Mouse (Mus musculus): ENCODE data around the gene Acer1. TPM values are rescaled to one million over a fixed set of nuclear protein-coding genes. Genes with fewer than 3 reads are reported as not detected.

Acer1 gene
- total and polyA plus RNA-seq, 3 experiments = not detected

GRCm38 (mm10) chr17:56935363-56936131 is 46.4 kb downstream of the Acer1 start, which contains the start of gene Mllt1 (continued):
- TF ChIP-seq USF1 (IDR thresholded peaks at IDR 0.05; ENCODE audit: low read depth, low read length) = peak; percentile 10; the same call in 1 of the 2 replicates
- TF ChIP-seq CTCF (conservative IDR thresholded peaks at IDR 0.05 in 1 of 2, IDR thresholded peaks at IDR 0.05 in 1 of 2; ENCODE audit: low read depth in 2 of 2, low read length in 2 of 2) = peak in 1 of 2 experiments; percentile 44; a peak in 2 of 4 replicates
- TF ChIP-seq POLR2A (IDR thresholded peaks at IDR 0.05; ENCODE audit: low read depth, low read length) = peak; percentile 43; the same call in 1 of the 2 replicates
- no peak for TF ChIP-seq POLR2AphosphoS2 (IDR thresholded peaks at IDR 0.05; ENCODE audit: low read depth, low read length)
- TF ChIP-seq ZMIZ1 (IDR thresholded peaks at IDR 0.05; ENCODE audit: low read depth, low read length) = no peak
- no peak for TF ChIP-seq TBP (conservative IDR thresholded peaks at IDR 0.05; ENCODE audit: low read depth, low read length)
- TF ChIP-seq ETS1 (conservative IDR thresholded peaks at IDR 0.05; ENCODE audit: low read depth, low read length) = 0 out of 2 replicates have a peak, but pooled peaks have one; percentile 37
- no peak for TF ChIP-seq ZC3H11A (IDR thresholded peaks at IDR 0.05; ENCODE audit: low read depth, low read length)
- TF ChIP-seq CHD2 (IDR thresholded peaks at IDR 0.05; ENCODE audit: low read length) = peak; percentile 59
- TF ChIP-seq NRF1 (IDR thresholded peaks at IDR 0.05; ENCODE audit: low read depth, low read length) = peak; percentile 82
- no peak for TF ChIP-seq NELFE (IDR thresholded peaks at IDR 0.05; ENCODE audit: low read depth, low read length)
- TF ChIP-seq JUND (conservative IDR thresholded peaks at IDR 0.05; ENCODE audit: low read depth, low read length) = no peak
- TF ChIP-seq PAX5 (IDR thresholded peaks at IDR 0.05; ENCODE audit: low read length) = no peak
- TF ChIP-seq JUN (IDR thresholded peaks at IDR 0.05; ENCODE audit: insufficient read depth, low read depth, low read length) = no peak
- no peak for TF ChIP-seq GABPA (IDR thresholded peaks at IDR 0.05; ENCODE audit: insufficient replicate concordance, low read depth, low read length)
- peak; percentile 54; the same call in 1 of the 2 replicates for TF ChIP-seq E2F4 (IDR thresholded peaks at IDR 0.05; ENCODE audit: insufficient replicate concordance, low read depth, low read length)
- peak; percentile 97 for TF ChIP-seq MYC (IDR thresholded peaks at IDR 0.05; ENCODE audit: low read depth, low read length)
- peak; percentile 75 for TF ChIP-seq HCFC1 (IDR thresholded peaks at IDR 0.05; ENCODE audit: low read depth, low read length)

- Histone ChIP-seq H3K4me2 (ENCODE audit: insufficient read depth, low read depth, poor library complexity, severe bottlenecking) (peak overlapping the region; percentile 74), H3K27ac (ENCODE audit: insufficient read depth, low read depth) (peak overlapping the region; percentile 43; the same call in 1 of the 2 replicates), H3K79me2 (replicated peaks; ENCODE audit: control insufficient read depth, extremely low read depth, insufficient read depth, poor library complexity, severe bottlenecking) (peaks cover 45% of the 10 kb centered on the region), H3K36me3 (replicated peaks in 1 of 2; ENCODE audit: control insufficient read depth in 1 of 2, insufficient read depth in 1 of 2, low read length in 1 of 2) (peaks cover 6 to 39% of the 10 kb centered on the region in 2 experiments), H3K9ac (ENCODE audit: insufficient read depth, low read depth) (peak overlapping the region; percentile 84), H3K9me3 (replicated peaks; ENCODE audit: low read length) (no peaks in the 10 kb centered on the region), H3K4me3 (replicated peaks in 1 of 3; ENCODE audit: low read depth in 2 of 3, low read length in 2 of 3, poor library complexity in 1 of 3) (peak overlapping the region; percentile 73 to 99 (median 98)), H3K27me3 (replicated peaks) (peaks cover 9% of the 10 kb centered on the region), H3K4me1 (ENCODE audit: control insufficient read depth in 1 of 2, insufficient read depth in 2 of 2) (peaks cover 17 to 51% of the 10 kb centered on the region in 2 experiments)
- TF ChIP-seq MAX (IDR thresholded peaks at IDR 0.05; ENCODE audit: low read length) (no peak), SIN3A (IDR thresholded peaks at IDR 0.05; ENCODE audit: low read length) (peak; percentile 36; the same call in 1 of the 2 replicates), RCOR1 (conservative IDR thresholded peaks at IDR 0.05; ENCODE audit: low read depth, low read length) (no peak), CHD2 (IDR thresholded peaks at IDR 0.05; ENCODE audit: low read length) (peak; percentile 93), MAZ (IDR thresholded peaks at IDR 0.05; ENCODE audit: low read depth, low read length) (no peak), MXI1 (IDR thresholded peaks at IDR 0.05; ENCODE audit: low read depth, low read length) (no peak), MYC (IDR thresholded peaks at IDR 0.05; ENCODE audit: low read depth, low read length) (0 out of 2 replicates have a peak, but pooled peaks have one; percentile 17)
- in situ Hi-C loops (cut with MboI; ENCODE audit: low pct_ligation_motif_present, low pct_unique_long_range_greater_than_20kb, low sequenced_read_pairs) (no loop called here), dilution Hi-C loops (cut with MboI; ENCODE audit: extremely low pct_ligation_motif_present, extremely low pct_unique_long_range_greater_than_20kb, low sequenced_read_pairs) (no loop called here)
- peak; percentile 13 for DNase-seq (ENCODE audit: extremely low read depth)
Measured at GRCm38 (mm10) chr17:56934545-56935330, 47.2 kb downstream of the Acer1 start.

All from CH12.LX (cell line).